18 mouse cellular contexts compared by ENCODE assay signal in the genomic region with DNA sequence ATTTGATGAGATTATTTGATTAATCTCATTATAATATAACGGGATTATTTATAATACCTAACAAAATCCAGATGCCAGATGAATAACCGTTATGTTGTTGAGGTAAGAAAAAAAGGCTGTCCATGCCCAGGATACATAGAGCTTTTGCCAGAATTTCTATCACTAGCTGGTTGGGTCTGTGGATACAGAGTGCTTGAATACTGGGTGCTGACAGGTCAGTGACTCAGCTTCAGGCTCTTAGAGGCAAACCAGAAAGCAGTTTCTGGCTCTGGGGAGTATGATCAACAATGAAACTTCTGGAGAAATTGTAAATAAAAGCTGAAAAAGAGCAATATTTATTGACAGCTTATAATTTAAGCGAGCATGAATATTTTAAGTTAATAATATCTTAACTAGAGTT.
DNase-seq lines count a peak whose midpoint lies in the region; TF ChIP-seq lines count a peak whose summit lies in the region.
"Had no signal": no experiment of that assay in that cellular context is flagged by ENCODE, and none has a peak within 500 bp of the region (broad histone marks: within the 10 kb centered on the region; RNA-seq: fewer than 3 reads in every experiment).

No protein-coding gene starts in this region.

- no peaks in the 10 kb centered on the region for H3K79me3 ChIP-seq in C2C12 (ENCODE audit: low read depth)

- no peak overlapping the region for H3ac ChIP-seq in C2C12 (ENCODE audit: control insufficient read depth, insufficient read length, low read depth)

- no peaks in the 10 kb centered on the region for H3K36me3 ChIP-seq in C2C12 (ENCODE audit: control insufficient read depth, insufficient read depth)
- no peaks in the 10 kb centered on the region for H3K36me3 ChIP-seq in heart, embryonic 10.5 days
- H3K36me3 ChIP-seq: embryonic facial prominence, embryonic 13.5 days; hindbrain, embryonic 12.5 days had no signal

- intact Hi-C loops in heart, postnatal 25 days (cut with DNase I) = no loop called here
- intact Hi-C loops in heart, postnatal 10 days (cut with DNase I) = no loop called here

- H3K9me3 ChIP-seq in heart, embryonic 10.5 days = no peaks in the 10 kb centered on the region
- H3K9me3 ChIP-seq: embryonic facial prominence, embryonic 13.5 days; forebrain, embryonic 13.5 days; hindbrain, embryonic 12.5 days had no signal

- peak; percentile 32 to 61 for DNase-seq in heart, adult 18-20 months
- no peak for DNase-seq in heart, postnatal 25 days (ENCODE audit: low spot score)
- DNase-seq in heart, embryonic 10.5 days (ENCODE audit: low spot score) = no peak
- DNase-seq in heart, postnatal 10 days = peak; percentile 39 to 40
- DNase-seq in thymus, postnatal 36 days = no peak
- no peak for DNase-seq in cerebellum, adult 2 months
- DNase-seq: adrenal gland, adult 8-10 months; adrenal gland, postnatal 36 days; cerebellum, adult 11 months; cerebellum, adult 9-10 months; cerebellum, postnatal 25 days; forebrain, postnatal 0 days; gastrocnemius, postnatal 25 days; kidney, adult 8-10 months had no signal

- 67% methylated on average over 3 of the region's 3 CpGs for WGBS in heart, embryonic 10.5 days
- 90% methylated on average over 3 of the region's 3 CpGs for WGBS in cerebellum, adult 2 months

- no peaks in the 10 kb centered on the region for H3K79me2 ChIP-seq in C2C12 (ENCODE audit: control insufficient read depth, insufficient read depth)

- H3K27ac ChIP-seq in heart, embryonic 10.5 days = 0 out of 2 replicates have a peak overlapping the region, but pooled peaks have one; percentile 3
- no peak overlapping the region for H3K27ac ChIP-seq in cerebellum, adult 2 months (ENCODE audit: insufficient read depth, low read length)
- H3K27ac ChIP-seq: embryonic facial prominence, embryonic 13.5 days; forebrain, embryonic 13.5 days; hindbrain, embryonic 12.5 days had no signal

- no peak overlapping the region for H3K4me3 ChIP-seq in C2C12 (ENCODE audit: insufficient read depth, poor library complexity, severe bottlenecking)
- no peak overlapping the region for H3K4me3 ChIP-seq in heart, embryonic 10.5 days
- no peak overlapping the region for H3K4me3 ChIP-seq in cerebellum, adult 2 months (replicated peaks; ENCODE audit: insufficient read depth, low read depth, low read length)
- H3K4me3 ChIP-seq: embryonic facial prominence, embryonic 13.5 days; forebrain, embryonic 13.5 days; hindbrain, embryonic 12.5 days had no signal

- H3K4me1 ChIP-seq in heart, embryonic 10.5 days = peaks cover 35% of the 10 kb centered on the region
- H3K4me1 ChIP-seq in cerebellum, adult 2 months (ENCODE audit: control insufficient read depth, insufficient read depth, low read length) = no peaks in the 10 kb centered on the region
- H3K4me1 ChIP-seq: hindbrain, embryonic 12.5 days had no signal

- no peak for TF ChIP-seq POLR2A in cerebellum, adult 2 months (IDR thresholded peaks at IDR 0.05; ENCODE audit: borderline replicate concordance, insufficient read depth, low read length)

- TF ChIP-seq CTCF in C2C12 (IDR thresholded peaks at IDR 0.05; ENCODE audit: control insufficient read depth, insufficient read depth, insufficient read length) = no peak
- TF ChIP-seq CTCF in cerebellum, adult 2 months (IDR thresholded peaks at IDR 0.05; ENCODE audit: borderline replicate concordance, insufficient read depth, low read depth, low read length) = no peak

- no peaks in the 10 kb centered on the region for H3K27me3 ChIP-seq in C2C12 (ENCODE audit: control insufficient read depth, insufficient read depth, insufficient read length)
- H3K27me3 ChIP-seq in heart, embryonic 10.5 days (ENCODE audit: insufficient read depth, poor library complexity, severe bottlenecking) = no peaks in the 10 kb centered on the region
- H3K27me3 ChIP-seq in cerebellum, adult 2 months (ENCODE audit: control insufficient read depth, insufficient read depth, low read length) = no peaks in the 10 kb centered on the region; the same call in 1 of the 2 replicates
- H3K27me3 ChIP-seq: embryonic facial prominence, embryonic 13.5 days; forebrain, embryonic 13.5 days; hindbrain, embryonic 12.5 days had no signal

TF ChIP-seq in C2C12, 6 proteins besides CTCF, POLR2A, EP300 and RAD21:
- TF ChIP-seq MYOG (IDR thresholded peaks at IDR 0.05; ENCODE audit: control insufficient read depth, extremely low read depth, insufficient read length) (no peak), MYOD1 (IDR thresholded peaks at IDR 0.05; ENCODE audit: control insufficient read depth, insufficient read length, low read depth) (no peak), CEBPB (IDR thresholded peaks at IDR 0.05; ENCODE audit: low read depth) (no peak), FOSL1 (IDR thresholded peaks at IDR 0.05; ENCODE audit: insufficient read depth, low read length, poor library complexity, severe bottlenecking) (peak; percentile 27), USF1 (IDR thresholded peaks at IDR 0.05; ENCODE audit: low read depth) (no peak), MAX (IDR thresholded peaks at IDR 0.05) (no peak)

Comparison
In these comparisons a context has a peak if more than half of its experiments do, and no peak if none do; other contexts are left out.
1. DNase-seq: peak in heart, adult 18-20 months (2 of 2) and heart, postnatal 10 days (2 of 2); none in heart, postnatal 25 days (single experiment), heart, embryonic 10.5 days (single experiment), thymus, postnatal 36 days (0 of 2) and cerebellum, adult 2 months (0 of 2).